Mouse (Mus musculus): ENCODE results near the gene Tmem256.
A peak's percentile ranks its signal among the peaks of the same experiment; 100 is the strongest.
"Not testable (repeated sequence)": the region's sequence is repeated elsewhere in the genome, so short reads cannot be mapped to it uniquely, and the experiment has no call there.

Tmem256 gene

GRCm38 (mm10) chr11:69858113-69858998 is 20.0 kb downstream of the Tmem256 start, which contains the start of gene Tnk1:
Tnk1 (minus strand) TSS chr11:69858730.
- no peak for DNase-seq

GRCm38 (mm10) chr11:69863729-69864128 is 25.4 kb downstream of the Tmem256 start:
- not testable (repeated sequence) for DNase-seq

GRCm38 (mm10) chr11:69864138-69864860 is 26.0 kb downstream of the Tmem256 start:
- DNase-seq, result no peak

- no peak for DNase-seq
Measured at GRCm38 (mm10) chr11:69865561-69865960, 27.2 kb downstream of the Tmem256 start.

GRCm38 (mm10) chr11:69867335-69867734 is 29.0 kb downstream of the Tmem256 start:
- DNase-seq, result no peak

GRCm38 (mm10) chr11:69870289-69871069 is 32.2 kb downstream of the Tmem256 start:
- no peak for DNase-seq

GRCm38 (mm10) chr11:69871822-69872221 is 33.5 kb downstream of the Tmem256 start:
- no peak for DNase-seq

- DNase-seq, result no peak
Measured at GRCm38 (mm10) chr11:69872451-69872850, 34.1 kb downstream of the Tmem256 start.

GRCm38 (mm10) chr11:69876186-69876585 is 37.9 kb downstream of the Tmem256 start:
- DNase-seq, result no peak

GRCm38 (mm10) chr11:69876867-69877266 is 38.6 kb downstream of the Tmem256 start:
- peak; percentile 83 for DNase-seq

- DNase-seq, result no peak
Measured at GRCm38 (mm10) chr11:69877878-69878277, 39.6 kb downstream of the Tmem256 start, which contains the start of gene Tmem95. Tmem95 (minus strand) TSS chr11:69878018.

- no peak for DNase-seq
Measured at GRCm38 (mm10) chr11:69878399-69878798, 40.1 kb downstream of the Tmem256 start.

- no peak for DNase-seq
Measured at GRCm38 (mm10) chr11:69878952-69879351, 40.6 kb downstream of the Tmem256 start.

GRCm38 (mm10) chr11:69879711-69880110 is 41.4 kb downstream of the Tmem256 start:
- no peak for DNase-seq

- DNase-seq, result peak; percentile 48
Measured at GRCm38 (mm10) chr11:69880506-69880852, 42.2 kb downstream of the Tmem256 start.

- peak; percentile 60 for DNase-seq
Measured at GRCm38 (mm10) chr11:69880853-69881603, 42.7 kb downstream of the Tmem256 start, which contains the start of gene Kctd11. Kctd11 (minus strand) TSS chr11:69881406.

GRCm38 (mm10) chr11:69881787-69882670 is 43.7 kb downstream of the Tmem256 start:
- no peak for DNase-seq

GRCm38 (mm10) chr11:69883066-69883465 is 44.8 kb downstream of the Tmem256 start:
- no peak for DNase-seq

- no peak for DNase-seq
Measured at GRCm38 (mm10) chr11:69883527-69884151, 45.3 kb downstream of the Tmem256 start.

- no peak for DNase-seq
Measured at GRCm38 (mm10) chr11:69884240-69884639, 45.9 kb downstream of the Tmem256 start.

GRCm38 (mm10) chr11:69884663-69885062 is 46.3 kb downstream of the Tmem256 start:
- no peak for DNase-seq

All from right cerebral cortex, postnatal 4 days (tissue).